Mouse (Mus musculus) liver, embryonic 13.5 days (tissue): ENCODE measurements around the gene Mcm5. TPM values are rescaled to one million over a fixed set of nuclear protein-coding genes. Genes with fewer than 3 reads are reported as not detected.
A peak's percentile ranks its signal among the peaks of the same experiment; 100 is the strongest.

Experiments used
- ATAC-seq: fragments of 200-750 bp; cut with Nextera tagmentation; 2 replicates; pipeline ENCODE4 v1.8.0; 2017; ENCODE audit warnings: low read depth, mild to moderate bottlenecking, moderate number of reproducible peaks, moderate library complexity
- DNase-seq: peaks from one replicate; pipeline ENCODE4 v3.0.0; 2022
- H3K27ac ChIP-seq: fragments of 300-500 bp; sonication (generic); 2 replicates; pipeline ENCODE4 v1.5.1; 2015; ENCODE audit warnings: moderate library complexity, mild to moderate bottlenecking, inconsistent platforms
- H3K27me3 ChIP-seq: fragments of 300-500 bp; sonication (generic); 2 replicates; pipeline ENCODE4 v1.6.1; 2015; ENCODE audit warnings: mild to moderate bottlenecking, inconsistent platforms
- H3K36me3 ChIP-seq: fragments of 300-500 bp; sonication (generic); 2 replicates; pipeline ENCODE4 v1.6.1; 2015; ENCODE audit warnings: mild to moderate bottlenecking, inconsistent platforms
- H3K4me1 ChIP-seq: fragments of 300-500 bp; sonication (generic); replicated peaks from 2 replicates; pipeline ENCODE4 v1.6.1; 2015; ENCODE audit warnings: inconsistent platforms
- H3K4me2 ChIP-seq: fragments of 300-500 bp; sonication (generic); 2 replicates; pipeline ENCODE4 v1.6.1; 2015; ENCODE audit warnings: inconsistent platforms, mild to moderate bottlenecking, moderate library complexity
- H3K4me3 ChIP-seq: fragments of 300-500 bp; sonication (generic); replicated peaks from 2 replicates; pipeline ENCODE4 v1.5.1; 2015; ENCODE audit warnings: mild to moderate bottlenecking, inconsistent platforms
- H3K9ac ChIP-seq: fragments of 300-500 bp; sonication (generic); 2 replicates; pipeline ENCODE4 v1.6.1; 2015; ENCODE audit warnings: mild to moderate bottlenecking, inconsistent platforms
- H3K9me3 ChIP-seq: fragments of 300-500 bp; sonication (generic); replicated peaks from 2 replicates; pipeline ENCODE4 v1.6.1; 2016; ENCODE audit warnings: inconsistent platforms
- whole genome bisulfite sequencing: fragments of 180-500 bp; shearing (Covaris S2); methylation state at CpG from one replicate; pipeline ENCODE4 v1.1.7; 2015; ENCODE audit not compliant: insufficient replicate concordance; 5-methylcytosine and 5-hydroxymethylcytosine counted together
- polyA plus RNA-seq: library from polyadenylated mRNA; unstranded; fragments of >200 nt; fragmentation: Nextera tagmentation; extraction: Ambion mirVana; gene quantifications from 2 replicates; pipeline ENCODE4 v1.2.1, GENCODE M21; 2015

The Mcm5 gene
- 207 and 233 TPM in 2 replicates for polyA plus RNA-seq

DNA sequence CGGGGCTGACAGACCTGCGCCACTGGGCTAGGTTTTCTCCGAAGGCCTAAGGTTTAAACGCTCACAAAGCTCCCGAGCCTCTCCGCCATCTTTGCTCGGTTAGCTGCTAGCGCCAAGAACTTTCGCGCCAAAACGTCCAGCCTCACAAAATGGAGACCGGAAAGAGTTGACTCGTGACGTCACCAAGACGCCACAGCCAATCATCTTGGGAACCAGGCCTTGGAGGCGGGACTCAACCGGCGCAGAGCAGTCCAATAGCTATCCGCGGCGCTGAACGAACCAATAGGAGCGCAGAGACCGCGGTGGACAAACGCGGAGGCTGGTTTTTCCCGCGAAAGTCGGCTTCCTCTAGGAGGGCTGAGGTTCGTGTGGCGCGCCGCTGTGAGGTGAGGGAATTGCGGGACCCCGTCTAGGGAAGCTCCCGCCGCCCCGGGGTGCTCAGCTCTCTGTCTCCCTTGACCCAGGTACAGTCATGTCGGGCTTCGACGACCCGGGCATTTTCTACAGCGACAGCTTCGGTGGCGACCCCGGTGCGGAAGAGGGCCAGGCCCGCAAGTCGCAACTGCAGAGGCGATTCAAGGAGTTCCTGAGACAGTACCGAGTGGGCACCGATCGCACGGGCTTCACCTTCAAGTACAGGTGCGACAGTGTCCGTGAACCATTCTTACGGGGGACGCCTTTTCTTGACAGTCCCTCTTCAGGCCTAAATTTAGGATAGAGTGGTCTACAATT, at the start of gene Mcm5:
Mcm5 (plus strand) TSS at position 334 of the 732 bp plus-strand sequence.
- peaks cover 50% of the 10 kb centered on the region for H3K4me1 ChIP-seq
- under 1% methylated on average over 59 of the region's 59 CpGs for WGBS
- peak within 1 kb of the TSS; percentile 83 for H3K4me2 ChIP-seq
- H3K36me3 ChIP-seq: peaks cover 46% of the 10 kb centered on the region
- H3K27ac ChIP-seq: peak within 1 kb of the TSS; percentile 80
- ATAC-seq (peak; percentile 93), DNase-seq (peak; percentile 99)
- 0 out of 2 replicates have a peak, but pooled peaks cover 3% of the 10 kb centered on the region for H3K27me3 ChIP-seq
- H3K9me3 ChIP-seq: no peaks in the 10 kb centered on the region
- H3K9ac ChIP-seq: peak within 1 kb of the TSS; percentile 95
- peak within 1 kb of the TSS; percentile 95 for H3K4me3 ChIP-seq

DNA sequence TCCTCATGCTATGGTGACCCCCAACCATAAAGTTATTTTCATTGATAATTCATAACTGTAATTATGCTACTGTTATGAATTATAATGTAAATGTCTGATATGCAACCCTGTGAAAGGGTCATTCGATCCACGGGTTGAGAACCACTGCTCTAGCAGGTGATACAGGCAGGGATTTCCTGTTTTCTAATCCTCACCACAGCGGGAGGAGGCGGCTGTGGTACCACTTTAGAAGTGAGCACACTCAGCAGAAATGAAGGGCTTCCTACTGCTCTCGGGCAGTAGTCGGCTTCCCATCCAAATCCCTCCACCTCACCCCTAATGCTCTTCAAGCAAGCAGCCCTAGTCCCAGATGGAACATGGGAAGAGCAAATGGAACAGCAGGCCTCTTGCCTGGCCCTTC, 49.3 kb upstream of the Mcm5 start:
- Histone ChIP-seq H3K4me3 (no peak overlapping the region), H3K4me2 (no peak overlapping the region), H3K9ac (no peak overlapping the region), H3K36me3 (peaks cover 16% of the 10 kb centered on the region), H3K9me3 (no peaks in the 10 kb centered on the region), H3K27me3 (no peaks in the 10 kb centered on the region), H3K4me1 (no peaks in the 10 kb centered on the region), H3K27ac (no peak overlapping the region)
- 65% methylated on average over 6 of the region's 6 CpGs for WGBS
- ATAC-seq: no peak
- no peak for DNase-seq

DNA sequence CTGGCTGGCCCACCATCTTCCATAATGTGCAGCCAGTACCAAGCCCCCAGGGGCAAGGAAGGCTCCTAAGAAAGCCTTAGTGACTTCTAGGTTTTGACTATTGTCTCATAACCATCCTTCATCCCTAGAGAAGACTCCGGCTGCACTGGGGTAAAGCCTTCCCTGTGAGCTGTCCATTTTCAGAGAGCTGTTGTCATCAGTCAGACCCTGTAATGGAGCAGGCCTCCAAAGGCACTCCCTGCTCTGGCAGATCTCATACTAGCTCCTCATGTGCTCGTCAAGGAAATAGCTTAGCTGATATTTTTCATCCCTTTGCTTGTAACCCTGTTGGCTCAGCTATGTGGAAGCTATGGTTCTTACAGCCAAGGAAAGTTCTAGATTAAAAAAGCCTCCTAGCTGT, 48.6 kb upstream of the Mcm5 start:
- H3K4me1 ChIP-seq: no peaks in the 10 kb centered on the region
- WGBS: 71% methylated on average over 2 of the region's 2 CpGs
- DNase-seq: no peak

DNA sequence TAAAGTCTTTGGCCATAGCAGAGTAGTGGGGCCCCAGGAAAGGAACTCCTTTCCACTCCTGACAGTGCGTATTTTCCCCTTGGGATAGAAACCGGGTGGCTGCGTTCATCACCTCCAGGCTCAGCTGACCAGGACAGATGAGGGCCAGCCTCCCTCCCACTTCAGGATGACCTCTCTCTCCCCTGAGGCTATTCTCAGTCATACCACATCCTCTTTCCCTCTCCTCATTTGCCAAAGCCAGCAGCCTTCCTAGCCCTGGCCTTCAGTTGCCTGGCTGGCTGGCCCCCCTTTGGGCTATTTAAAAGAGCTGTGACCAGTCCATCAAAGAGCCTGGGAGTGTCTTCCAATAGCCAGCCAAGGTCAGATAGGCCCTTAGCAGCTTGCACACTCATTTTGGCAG, 46.1 kb upstream of the Mcm5 start:
- 74% methylated on average over 3 of the region's 3 CpGs for whole genome bisulfite sequencing
- no peak for DNase-seq
- peaks cover 16% of the 10 kb centered on the region for H3K36me3 ChIP-seq

More for the DNA sequence above, 48.6 kb upstream of the Mcm5 start:
- Histone ChIP-seq H3K9ac (no peak overlapping the region), H3K27ac (no peak overlapping the region), H3K36me3 (peaks cover 21% of the 10 kb centered on the region), H3K9me3 (no peaks in the 10 kb centered on the region), H3K27me3 (no peaks in the 10 kb centered on the region), H3K4me2 (no peak overlapping the region), H3K4me3 (no peak overlapping the region)
- no peak for ATAC-seq

DNA sequence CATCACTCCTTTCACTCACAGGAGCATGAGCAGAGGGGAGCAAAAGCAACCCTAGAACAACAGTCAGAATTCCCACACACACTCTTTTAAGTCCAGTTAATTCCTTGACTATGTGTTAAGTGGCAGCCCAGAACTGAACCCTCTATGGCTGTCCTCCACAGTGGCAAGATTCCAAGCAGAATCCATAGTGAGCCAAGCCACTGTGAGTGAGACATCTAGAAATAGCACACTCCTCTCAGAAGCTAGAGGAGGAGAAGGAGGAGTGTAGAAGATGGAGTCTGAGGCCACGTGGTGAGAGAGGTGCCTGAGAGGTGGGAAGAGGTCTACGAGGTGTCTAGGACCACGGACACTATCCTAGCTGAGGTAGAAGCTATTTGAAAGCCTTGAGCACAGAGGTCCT, 44.6 kb upstream of the Mcm5 start:
- peaks cover 16% of the 10 kb centered on the region for H3K36me3 ChIP-seq
- no peak overlapping the region for H3K9ac ChIP-seq
- no peak overlapping the region for H3K4me2 ChIP-seq
- H3K4me1 ChIP-seq: no peaks in the 10 kb centered on the region
- H3K27ac ChIP-seq: no peak overlapping the region
- no peaks in the 10 kb centered on the region for H3K27me3 ChIP-seq
- DNase-seq (no peak), ATAC-seq (no peak)
- 78% methylated on average over 3 of the region's 3 CpGs for WGBS
- H3K4me3 ChIP-seq: no peak overlapping the region
- H3K9me3 ChIP-seq: no peaks in the 10 kb centered on the region

More for the DNA sequence above, 46.1 kb upstream of the Mcm5 start:
- Histone ChIP-seq H3K4me3 (no peak overlapping the region), H3K4me1 (no peaks in the 10 kb centered on the region), H3K9ac (no peak overlapping the region), H3K4me2 (no peak overlapping the region), H3K27me3 (no peaks in the 10 kb centered on the region), H3K27ac (no peak overlapping the region), H3K9me3 (no peaks in the 10 kb centered on the region)
- ATAC-seq: no peak

DNA sequence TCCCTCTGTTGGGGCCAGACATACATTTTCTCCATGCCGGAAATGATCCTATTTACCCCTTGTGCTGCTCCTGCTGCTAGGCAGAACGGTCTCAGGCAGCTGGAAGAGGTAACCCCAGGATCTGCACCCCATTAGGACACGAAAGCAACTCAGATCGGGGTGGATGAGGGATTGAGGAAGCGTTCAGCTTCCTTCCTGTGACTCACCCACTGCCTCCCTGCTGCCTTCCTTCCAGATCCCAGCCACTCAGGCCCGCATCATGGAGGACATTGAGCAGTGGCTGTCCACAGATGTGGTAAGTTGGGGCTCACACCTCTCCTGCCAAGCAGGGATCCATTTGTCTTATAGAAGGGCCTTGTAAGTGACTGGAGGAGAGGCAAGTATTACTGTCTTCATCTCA, 42.1 kb upstream of the Mcm5 start:
- Histone ChIP-seq H3K4me1 (no peaks in the 10 kb centered on the region), H3K27ac (no peak overlapping the region), H3K27me3 (no peaks in the 10 kb centered on the region), H3K36me3 (peaks cover 12% of the 10 kb centered on the region), H3K9me3 (no peaks in the 10 kb centered on the region), H3K9ac (no peak overlapping the region), H3K4me3 (no peak overlapping the region), H3K4me2 (no peak overlapping the region)
- WGBS: 38% methylated on average over 6 of the region's 6 CpGs
- ATAC-seq (no peak), DNase-seq (no peak)

DNA sequence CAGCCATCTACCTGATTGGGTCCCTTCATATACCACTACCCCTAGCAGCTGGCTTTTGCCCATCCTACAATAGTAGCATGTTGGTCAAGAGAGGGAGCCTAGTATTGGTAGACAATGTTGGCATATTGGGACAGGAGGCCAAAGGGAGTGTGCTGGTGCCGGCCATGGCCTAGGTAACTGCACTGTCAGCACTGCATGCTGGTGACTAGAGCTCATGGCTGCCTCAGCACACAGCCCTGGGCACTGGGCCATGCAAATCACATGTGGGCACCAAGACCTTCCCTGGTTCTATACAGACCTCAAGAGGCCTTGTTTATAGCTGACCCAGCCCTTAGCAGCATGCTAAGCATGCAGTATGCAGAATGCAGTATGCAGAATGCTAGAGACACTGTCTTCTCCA, 39.1 kb upstream of the Mcm5 start:
- peaks cover 3% of the 10 kb centered on the region; the same call in 1 of the 2 replicates for H3K36me3 ChIP-seq
- no peak overlapping the region for H3K27ac ChIP-seq
- DNase-seq: no peak
- no peaks in the 10 kb centered on the region for H3K9me3 ChIP-seq
- no peaks in the 10 kb centered on the region for H3K4me1 ChIP-seq
- WGBS: 63% methylated on average over 1 of the region's 1 CpGs
- H3K4me3 ChIP-seq: no peak overlapping the region
- no peak overlapping the region for H3K9ac ChIP-seq
- H3K4me2 ChIP-seq: no peak overlapping the region
- ATAC-seq: no peak
- H3K27me3 ChIP-seq: no peaks in the 10 kb centered on the region

DNA sequence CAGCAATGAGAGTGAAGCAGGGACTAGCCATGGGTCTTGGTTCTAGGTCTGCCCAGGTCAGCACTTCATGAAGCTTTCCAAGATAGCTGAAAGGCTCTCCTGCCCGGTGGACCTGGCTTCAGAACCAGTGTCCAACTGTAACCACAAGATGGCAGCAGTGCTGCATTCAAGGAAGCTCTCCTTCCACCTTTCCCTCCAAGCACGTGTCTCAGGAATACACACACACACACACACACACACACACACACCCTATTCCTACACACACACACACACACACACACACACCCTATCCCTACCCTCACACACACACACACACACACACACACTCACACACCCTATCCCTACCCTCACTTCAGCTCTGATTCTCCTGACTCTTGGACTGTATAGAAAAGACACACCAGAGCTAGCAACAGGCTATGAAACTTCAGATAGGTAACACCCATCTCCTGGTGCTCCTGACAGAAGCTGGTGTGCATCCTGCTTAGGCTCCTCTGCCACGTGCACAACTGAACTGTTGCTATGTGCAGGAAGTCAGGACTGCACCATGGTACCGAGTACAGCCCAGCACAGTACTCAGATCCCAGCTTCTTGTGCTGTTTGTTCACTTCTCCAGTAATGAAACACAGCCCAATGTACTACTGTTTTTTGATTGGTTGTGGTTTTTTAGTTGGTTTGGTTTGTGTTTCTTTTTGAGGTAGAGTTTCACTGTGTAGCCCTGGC, 37.6 kb upstream of the Mcm5 start:
- DNase-seq: peak; percentile 71
- WGBS: 29% methylated on average over 3 of the region's 4 CpGs
- Histone ChIP-seq H3K4me3 (no peak overlapping the region), H3K27ac (no peak overlapping the region), H3K27me3 (no peaks in the 10 kb centered on the region), H3K36me3 (no peaks in the 10 kb centered on the region), H3K4me2 (no peak overlapping the region), H3K9me3 (no peaks in the 10 kb centered on the region), H3K9ac (no peak overlapping the region), H3K4me1 (no peaks in the 10 kb centered on the region)
- peak; percentile 73 for ATAC-seq

DNA sequence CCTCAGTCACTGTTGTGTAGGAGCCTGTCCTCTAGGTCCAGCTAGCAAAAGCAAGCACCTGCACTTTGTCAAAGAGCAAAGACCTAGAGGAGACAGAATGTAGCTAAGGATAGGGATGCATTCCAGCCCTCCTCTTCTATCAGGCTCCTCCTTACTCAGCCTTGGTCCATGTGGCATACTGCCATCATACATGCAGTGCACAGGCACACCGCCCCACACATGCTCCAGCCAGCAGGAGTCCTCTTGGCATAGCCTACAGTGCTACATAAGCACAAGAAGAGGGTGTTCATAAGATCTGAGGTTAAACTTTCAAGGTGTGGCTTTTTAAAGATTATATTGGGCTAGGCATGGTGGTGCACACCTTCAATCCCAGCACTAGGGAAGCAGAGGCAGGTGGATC, 34.5 kb upstream of the Mcm5 start:
- Histone ChIP-seq H3K4me1 (peaks cover 7% of the 10 kb centered on the region; the same call in 1 of the 2 replicates), H3K9ac (no peak overlapping the region), H3K9me3 (no peaks in the 10 kb centered on the region), H3K27me3 (no peaks in the 10 kb centered on the region), H3K27ac (no peak overlapping the region), H3K4me2 (no peak overlapping the region), H3K36me3 (no peaks in the 10 kb centered on the region), H3K4me3 (no peak overlapping the region)
- 91% methylated on average over 1 of the region's 1 CpGs for WGBS
- ATAC-seq (no peak), DNase-seq (no peak)

DNA sequence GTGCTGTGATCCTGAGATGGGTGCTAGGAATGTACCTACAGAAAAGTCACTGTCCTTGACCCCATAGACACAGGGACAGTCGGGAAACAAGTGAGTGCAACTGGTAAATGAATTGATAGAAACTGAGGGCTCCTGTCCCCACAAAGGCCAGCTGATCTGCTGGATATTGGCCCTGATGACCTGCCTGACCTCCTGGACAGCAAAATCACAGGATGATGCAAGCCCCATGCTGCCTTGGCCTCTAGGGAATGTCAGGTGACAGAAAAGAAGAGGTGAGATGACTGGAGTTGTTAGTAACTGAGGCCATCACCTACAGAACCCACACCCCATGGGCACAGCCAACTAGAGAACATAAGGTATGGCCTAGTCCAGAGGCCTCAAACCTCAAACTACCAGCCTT, 31.2 kb upstream of the Mcm5 start:
- ATAC-seq: no peak
- no peak overlapping the region for H3K27ac ChIP-seq
- H3K9ac ChIP-seq: no peak overlapping the region
- H3K9me3 ChIP-seq: no peaks in the 10 kb centered on the region
- no peak overlapping the region for H3K4me2 ChIP-seq
- H3K27me3 ChIP-seq: no peaks in the 10 kb centered on the region
- peaks cover 32% of the 10 kb centered on the region for H3K4me1 ChIP-seq
- WGBS: 64% methylated on average over 1 of the region's 1 CpGs
- DNase-seq: no peak
- no peak overlapping the region for H3K4me3 ChIP-seq
- no peaks in the 10 kb centered on the region for H3K36me3 ChIP-seq

DNA sequence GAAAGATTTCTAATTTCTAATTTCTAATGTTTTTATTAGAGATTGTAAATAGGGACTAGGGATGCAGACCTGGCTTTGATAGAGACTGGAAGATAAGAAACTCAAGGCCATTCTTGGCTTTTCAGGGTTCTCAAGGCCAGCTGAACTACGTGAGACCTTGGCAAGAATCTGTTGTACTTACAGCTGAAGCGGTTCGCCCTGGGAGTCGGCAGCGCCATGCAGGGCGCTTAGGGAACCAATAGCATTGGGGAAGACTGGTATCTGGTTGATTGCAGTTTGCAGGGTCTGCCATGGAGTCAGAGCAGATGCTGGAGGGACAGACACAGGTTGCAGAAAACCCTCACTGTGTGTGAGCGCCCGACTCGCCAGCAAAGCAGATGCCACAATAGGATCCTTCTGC, 30.5 kb upstream of the Mcm5 start:
- 86% methylated on average over 9 of the region's 9 CpGs for WGBS
- Histone ChIP-seq H3K4me2 (no peak overlapping the region), H3K27me3 (no peaks in the 10 kb centered on the region), H3K27ac (no peak overlapping the region), H3K4me3 (no peak overlapping the region), H3K9me3 (no peaks in the 10 kb centered on the region), H3K9ac (no peak overlapping the region), H3K36me3 (no peaks in the 10 kb centered on the region), H3K4me1 (peaks cover 37% of the 10 kb centered on the region)
- no peak for ATAC-seq
- DNase-seq: no peak
